Mouse (Mus musculus): ENCODE results near the gene Gpatch8. TPM values are rescaled to one million over a fixed set of nuclear protein-coding genes. Genes with fewer than 3 reads are reported as not detected.

Gene Gpatch8
- polyA plus RNA-seq, 1 experiment from 2014 or later = 71.6 TPM

DNA sequence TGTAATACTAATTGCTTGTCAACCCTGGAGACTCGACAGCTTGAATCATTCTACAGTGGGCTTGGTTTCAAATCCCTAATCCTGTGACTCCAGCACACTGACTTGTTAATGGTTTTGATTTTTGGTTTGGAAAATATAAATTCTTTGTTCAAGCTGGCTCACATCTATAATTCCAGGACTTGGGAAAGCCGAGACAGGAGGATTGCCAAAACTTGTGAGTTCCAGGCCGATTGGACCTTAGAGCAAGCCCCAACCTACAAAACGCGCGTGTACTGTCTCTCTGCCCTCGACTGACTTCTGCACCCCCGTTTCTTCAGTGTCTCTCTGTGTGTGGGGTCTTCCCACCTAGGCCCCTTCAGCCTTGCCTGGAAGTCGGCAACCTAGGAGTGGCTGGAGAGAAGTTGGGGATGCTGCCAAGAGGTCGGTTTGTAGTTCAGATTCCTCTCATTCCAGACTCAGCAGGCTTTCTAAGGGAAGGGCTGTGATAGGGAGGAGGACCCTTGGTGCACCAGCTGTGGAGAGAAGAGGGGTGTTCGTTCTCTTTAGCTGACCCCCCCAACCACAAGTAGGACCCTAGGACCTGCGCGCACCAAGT, 25.9 kb upstream of the Gpatch8 start:
- peaks cover 32% of the 10 kb centered on the region for H3K4me1 ChIP-seq
- H3K9me3 ChIP-seq (replicated peaks) = no peaks in the 10 kb centered on the region
- no peak overlapping the region for H3K4me3 ChIP-seq (replicated peaks)
- no peak overlapping the region for H3K9ac ChIP-seq (replicated peaks)
- H3K27ac ChIP-seq (replicated peaks) = peak overlapping the region; percentile 60; the same call in 1 of the 2 replicates
- peaks cover 5% of the 10 kb centered on the region; the same call in 1 of the 2 replicates for H3K27me3 ChIP-seq (replicated peaks)
- H3K4me2 ChIP-seq = no peak overlapping the region
- 19% methylated on average over 13 of the region's 13 CpGs for WGBS
- ATAC-seq (ENCODE audit: low FRiP score) = no peak
- no peaks in the 10 kb centered on the region for H3K36me3 ChIP-seq

DNA sequence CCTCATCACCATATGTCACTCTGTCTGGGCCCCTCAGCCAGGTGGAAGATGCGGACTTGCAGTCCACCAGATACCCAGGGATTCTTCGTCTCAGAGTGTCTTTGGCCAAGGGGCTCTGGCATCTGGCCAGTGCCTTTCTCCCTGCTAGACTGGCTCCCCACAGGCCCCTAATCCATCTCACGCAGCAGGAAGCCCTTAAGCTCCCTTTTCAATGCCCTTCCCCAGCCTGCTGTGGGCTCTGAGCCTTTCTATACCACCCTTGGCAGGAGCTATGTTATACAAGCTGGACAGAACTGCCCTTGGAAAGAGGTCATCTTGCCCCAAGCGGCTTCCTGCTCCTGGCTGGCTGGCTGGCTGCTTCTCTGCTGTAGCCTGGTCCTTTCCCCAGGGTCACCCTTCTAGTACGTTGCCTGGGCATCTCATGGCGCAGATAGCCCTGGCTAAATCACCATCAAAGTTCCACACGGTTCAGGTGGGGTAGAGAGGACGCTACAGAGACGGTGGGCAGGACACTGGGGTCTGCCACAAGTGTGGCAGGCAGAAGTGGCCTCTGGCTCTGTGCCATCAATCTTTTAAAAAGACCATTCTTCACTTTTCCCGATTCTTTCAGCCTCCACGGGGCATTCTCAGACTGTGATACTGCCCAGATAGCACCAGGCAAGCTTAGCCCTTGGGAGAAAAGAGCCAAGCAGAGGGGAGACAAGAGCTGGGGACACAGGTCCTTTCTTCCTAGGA, 25.3 kb upstream of the Gpatch8 start:
- no peaks in the 10 kb centered on the region for H3K36me3 ChIP-seq
- peak overlapping the region; percentile 60 for H3K27ac ChIP-seq (replicated peaks)
- peaks cover 5% of the 10 kb centered on the region; the same call in 1 of the 2 replicates for H3K27me3 ChIP-seq (replicated peaks)
- H3K4me1 ChIP-seq = peaks cover 32% of the 10 kb centered on the region
- no peak overlapping the region for H3K4me3 ChIP-seq (replicated peaks)
- H3K9ac ChIP-seq (replicated peaks) = no peak overlapping the region
- 18% methylated on average over 11 of the region's 11 CpGs for WGBS
- H3K9me3 ChIP-seq (replicated peaks) = no peaks in the 10 kb centered on the region
- no peak for ATAC-seq (ENCODE audit: low FRiP score)
- H3K4me2 ChIP-seq = no peak overlapping the region

DNA sequence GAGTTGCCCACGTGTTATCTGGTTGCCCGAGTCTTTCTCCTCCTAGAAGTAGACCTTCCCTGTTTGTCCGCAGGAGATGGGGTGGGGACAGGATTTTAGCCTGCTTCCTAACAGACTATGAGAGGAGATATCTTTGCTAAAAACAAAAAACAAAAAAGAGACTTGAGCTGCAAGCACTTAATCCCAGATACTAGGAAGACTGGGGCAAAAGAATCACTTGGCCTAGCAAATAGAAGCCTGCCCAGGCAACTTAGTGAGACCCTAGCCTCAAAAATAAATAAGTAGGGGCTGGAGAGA, 23.8 kb upstream of the Gpatch8 start:
- Histone ChIP-seq H3K36me3 (no peaks in the 10 kb centered on the region), H3K9me3 (replicated peaks) (no peaks in the 10 kb centered on the region), H3K4me2 (peak overlapping the region; percentile 51; the same call in 1 of the 2 replicates), H3K27me3 (replicated peaks) (peaks cover 5% of the 10 kb centered on the region; the same call in 1 of the 2 replicates), H3K4me1 (peaks cover 32% of the 10 kb centered on the region), H3K27ac (replicated peaks) (peak overlapping the region; percentile 75), H3K9ac (replicated peaks) (no peak overlapping the region), H3K4me3 (replicated peaks) (no peak overlapping the region)
- WGBS = 28% methylated on average over 3 of the region's 3 CpGs
- ATAC-seq (ENCODE audit: low FRiP score) = no peak

DNA sequence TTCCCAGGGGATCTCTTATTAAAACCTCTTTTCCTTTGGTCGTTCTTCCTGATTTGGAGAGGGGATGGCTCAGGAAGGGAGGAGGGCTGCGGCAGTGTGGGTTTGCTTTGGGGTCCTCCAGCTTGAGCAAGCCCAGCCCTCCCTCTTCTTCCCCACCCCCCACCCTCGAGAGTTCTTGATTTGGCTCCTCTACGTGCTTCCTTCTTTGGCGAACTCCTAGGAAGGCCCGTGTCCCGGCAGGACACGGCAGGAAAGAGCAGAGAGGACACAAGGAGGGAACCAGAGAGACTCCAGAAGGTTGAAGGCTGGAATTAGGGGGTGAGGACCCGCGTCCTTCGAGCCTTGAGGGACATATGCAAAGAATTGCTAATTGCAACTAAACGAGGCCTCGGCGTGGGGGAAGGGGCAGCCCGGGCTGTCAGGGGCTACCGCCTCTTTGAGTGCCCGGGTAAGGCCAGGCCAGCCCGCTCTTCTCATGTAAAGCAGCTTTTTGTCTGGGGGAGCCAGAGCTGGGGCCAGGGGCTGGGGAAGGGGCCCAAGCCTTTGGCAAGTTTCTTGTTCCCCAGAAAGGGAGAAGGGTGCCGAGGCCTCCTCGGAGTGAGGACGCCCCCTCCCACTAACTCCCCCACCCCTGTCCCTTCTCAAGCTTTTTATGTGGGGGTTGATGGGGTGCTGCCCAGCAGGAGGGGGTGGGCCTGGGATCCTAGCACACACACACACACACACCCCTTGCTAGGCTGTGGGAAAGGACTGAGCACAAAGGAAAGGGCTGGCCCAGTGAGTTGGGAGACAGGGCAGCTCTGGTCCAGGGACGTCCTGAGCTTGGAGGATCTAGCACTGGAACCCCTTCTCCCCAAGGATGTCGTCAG, 23.2 kb upstream of the Gpatch8 start, which contains the start of gene Gm11627:
Gm11627 (minus strand) TSS at position 297 of the 869 bp plus-strand sequence.
- ATAC-seq (ENCODE audit: low FRiP score) = peak; percentile 84
- peaks cover 32% of the 10 kb centered on the region for H3K4me1 ChIP-seq
- H3K27ac ChIP-seq (replicated peaks) = peak within 1 kb of the TSS; percentile 75
- H3K36me3 ChIP-seq = no peaks in the 10 kb centered on the region
- peak within 1 kb of the TSS; percentile 22 for H3K4me3 ChIP-seq (replicated peaks)
- no peaks in the 10 kb centered on the region for H3K9me3 ChIP-seq (replicated peaks)
- H3K27me3 ChIP-seq (replicated peaks) = peaks cover 5% of the 10 kb centered on the region; the same call in 1 of the 2 replicates
- H3K9ac ChIP-seq (replicated peaks) = 0 out of 2 replicates have a peak within 1 kb of the TSS, but pooled peaks have one; percentile 10
- peak within 1 kb of the TSS; percentile 51 for H3K4me2 ChIP-seq
- 7% methylated on average over 23 of the region's 23 CpGs for WGBS

DNA sequence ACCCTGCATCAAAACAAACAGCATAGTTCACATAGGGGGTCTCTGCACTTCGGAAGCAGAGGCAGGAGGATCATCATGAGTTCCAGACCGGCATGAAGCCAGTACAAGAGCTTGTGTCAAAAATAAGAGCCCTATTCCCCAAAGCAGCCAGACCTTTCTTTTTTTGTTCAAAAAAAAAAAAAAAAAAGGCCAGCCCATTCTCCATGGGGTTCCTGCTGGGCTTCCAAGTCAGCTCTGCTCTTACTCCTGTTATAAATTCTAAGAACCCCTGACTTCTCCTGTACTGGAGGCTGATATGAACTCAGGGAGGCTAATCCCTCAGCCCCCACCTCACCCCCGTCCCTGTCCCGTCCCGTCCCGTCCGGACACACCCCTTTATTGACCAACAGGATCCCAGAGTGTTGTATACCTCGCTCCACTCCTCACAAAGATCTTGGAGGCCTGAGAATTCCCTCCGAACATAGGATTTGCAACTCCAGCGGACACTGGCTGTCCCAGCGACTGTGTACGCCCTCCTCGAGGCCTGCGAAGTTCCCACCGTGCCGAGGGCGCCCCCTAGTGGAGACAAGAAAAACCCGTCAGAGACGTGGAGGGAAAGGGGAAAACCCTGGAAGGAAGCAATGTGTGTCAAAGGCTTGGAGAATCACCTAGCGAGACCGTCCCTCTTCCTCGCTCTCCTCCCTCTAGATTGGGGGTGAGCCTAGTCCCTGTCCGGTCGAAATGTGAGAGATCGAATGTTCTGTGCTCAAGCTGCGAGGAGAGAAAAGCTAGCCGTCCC, 22.3 kb upstream of the Gpatch8 start:
- peaks cover 5% of the 10 kb centered on the region; the same call in 1 of the 2 replicates for H3K27me3 ChIP-seq (replicated peaks)
- 5% methylated on average over 27 of the region's 27 CpGs for WGBS

DNA sequence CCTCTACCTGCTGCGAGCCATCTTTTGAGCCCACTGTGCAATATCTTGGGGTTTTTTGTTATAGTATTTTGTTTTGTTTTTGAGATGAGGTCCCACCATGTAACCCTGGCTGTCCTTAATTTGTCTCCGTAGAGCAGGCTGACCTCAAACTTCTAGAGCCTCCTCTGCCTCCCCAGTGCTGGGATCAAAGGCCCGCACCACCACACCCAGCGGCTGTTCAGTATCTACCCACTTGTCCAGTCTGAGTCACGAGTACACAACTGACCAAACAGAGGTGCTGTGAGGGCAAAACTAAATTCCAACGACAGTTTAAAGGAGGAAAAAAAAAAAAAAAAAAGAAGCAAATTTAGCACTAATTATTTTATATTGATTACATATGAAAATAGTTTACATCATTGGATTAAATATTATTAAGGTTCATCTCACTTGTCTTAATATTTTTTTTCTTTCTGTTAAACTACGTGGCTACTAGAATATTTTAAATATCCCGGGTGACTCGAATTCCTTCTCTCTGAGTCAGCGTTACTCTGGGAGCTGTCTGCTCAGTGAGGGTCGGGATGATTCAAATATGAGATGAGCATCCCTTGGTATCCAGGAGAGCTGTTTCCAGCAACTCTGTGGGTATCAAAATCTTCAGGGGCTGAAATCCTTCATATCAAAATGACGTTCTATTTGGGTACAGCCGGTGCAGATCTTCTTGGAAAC, 20.0 kb upstream of the Gpatch8 start:
- no peak for ATAC-seq (ENCODE audit: low FRiP score)
- Histone ChIP-seq H3K36me3 (no peaks in the 10 kb centered on the region), H3K27ac (replicated peaks) (no peak overlapping the region), H3K4me3 (replicated peaks) (no peak overlapping the region), H3K27me3 (replicated peaks) (peaks cover under 1% of the 10 kb centered on the region; the same call in 1 of the 2 replicates), H3K4me1 (peaks cover 21% of the 10 kb centered on the region), H3K4me2 (no peak overlapping the region), H3K9ac (replicated peaks) (no peak overlapping the region), H3K9me3 (replicated peaks) (no peaks in the 10 kb centered on the region)
- WGBS = 76% methylated on average over 13 of the region's 13 CpGs

More for the DNA sequence above, 22.3 kb upstream of the Gpatch8 start:
- H3K27ac ChIP-seq (replicated peaks) = peak overlapping the region; percentile 75
- no peaks in the 10 kb centered on the region for H3K36me3 ChIP-seq
- H3K4me2 ChIP-seq = peak overlapping the region; percentile 51
- H3K4me3 ChIP-seq (replicated peaks) = peak overlapping the region; percentile 22
- no peaks in the 10 kb centered on the region for H3K9me3 ChIP-seq (replicated peaks)
- H3K9ac ChIP-seq (replicated peaks) = 0 out of 2 replicates have a peak overlapping the region, but pooled peaks have one; percentile 10
- ATAC-seq (ENCODE audit: low FRiP score) = peak; percentile 35
- H3K4me1 ChIP-seq = peaks cover 32% of the 10 kb centered on the region

DNA sequence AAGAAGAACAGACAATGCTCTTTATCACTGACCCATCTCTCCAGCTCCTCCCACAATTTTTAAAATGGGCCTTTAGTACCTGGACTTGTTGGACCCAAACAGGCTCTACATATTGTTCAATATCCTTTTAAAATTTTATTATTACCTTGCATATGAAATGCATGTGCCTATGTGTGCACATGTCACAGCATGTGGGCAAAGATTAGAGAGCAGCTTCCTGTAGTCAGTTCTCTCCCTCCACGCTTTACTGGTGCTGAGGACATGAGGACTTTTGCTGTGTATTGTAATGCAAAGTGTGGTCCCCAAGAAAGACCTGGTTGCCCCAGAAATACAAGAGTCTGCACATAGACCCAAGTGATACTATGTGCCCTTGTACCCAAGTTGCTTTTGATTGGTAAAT, 18.8 kb upstream of the Gpatch8 start:
- Histone ChIP-seq H3K27ac (replicated peaks) (no peak overlapping the region), H3K9ac (replicated peaks) (no peak overlapping the region), H3K27me3 (replicated peaks) (no peaks in the 10 kb centered on the region), H3K9me3 (replicated peaks) (no peaks in the 10 kb centered on the region), H3K4me3 (replicated peaks) (no peak overlapping the region), H3K4me2 (no peak overlapping the region), H3K36me3 (no peaks in the 10 kb centered on the region), H3K4me1 (peaks cover 20% of the 10 kb centered on the region)
- no peak for ATAC-seq (ENCODE audit: low FRiP score)
- WGBS = 29% methylated on average over 1 of the region's 1 CpGs

DNA sequence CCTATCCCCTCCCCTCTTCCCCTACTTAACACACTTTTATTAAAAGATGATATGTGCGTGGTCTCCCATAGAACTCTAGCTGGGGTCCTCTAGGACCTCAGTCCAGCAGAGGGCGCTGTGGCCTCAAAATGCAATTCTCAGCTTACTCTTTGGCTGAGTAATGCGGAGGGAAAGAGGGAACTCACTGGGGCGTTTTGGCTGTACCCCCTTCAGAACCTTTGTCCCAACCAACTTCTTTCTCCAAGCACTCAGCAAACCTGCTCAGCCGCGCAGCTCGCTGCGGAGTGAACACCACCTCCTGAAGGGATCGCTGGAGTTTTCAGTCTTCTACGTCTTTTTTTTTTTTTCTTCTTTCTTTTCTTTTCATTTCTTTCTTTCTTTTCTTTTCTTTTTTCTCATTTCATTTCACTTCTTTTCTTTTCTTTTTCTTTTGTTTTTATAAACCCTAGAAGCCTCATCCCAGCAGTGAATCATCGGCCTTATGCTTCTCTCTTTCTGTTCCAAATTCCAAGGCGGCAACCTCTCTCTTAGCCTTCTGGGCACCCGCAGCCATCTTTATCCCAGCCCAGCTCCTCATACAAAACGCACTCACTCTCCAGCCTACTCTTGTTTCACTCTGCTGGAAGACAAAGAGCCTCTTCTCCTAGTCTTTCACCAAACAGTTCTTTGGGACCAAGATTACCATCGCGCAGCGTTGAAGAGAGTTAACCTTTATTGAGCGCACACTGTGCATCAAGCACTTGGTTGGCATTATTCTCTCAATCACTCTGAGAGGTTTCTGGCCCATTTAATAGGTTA, 16.9 kb upstream of the Gpatch8 start:
- Histone ChIP-seq H3K4me3 (replicated peaks) (peak overlapping the region; percentile 42), H3K4me2 (peak overlapping the region; percentile 84), H3K9ac (replicated peaks) (peak overlapping the region; percentile 56), H3K36me3 (no peaks in the 10 kb centered on the region), H3K9me3 (replicated peaks) (no peaks in the 10 kb centered on the region), H3K4me1 (0 out of 2 replicates have a peak, but pooled peaks cover 5% of the 10 kb centered on the region), H3K27ac (replicated peaks) (no peak overlapping the region), H3K27me3 (replicated peaks) (no peaks in the 10 kb centered on the region)
- ATAC-seq (ENCODE audit: low FRiP score) = 0 out of 2 replicates have a peak, but pooled peaks have one; percentile 50
- 6% methylated on average over 18 of the region's 18 CpGs for WGBS

DNA sequence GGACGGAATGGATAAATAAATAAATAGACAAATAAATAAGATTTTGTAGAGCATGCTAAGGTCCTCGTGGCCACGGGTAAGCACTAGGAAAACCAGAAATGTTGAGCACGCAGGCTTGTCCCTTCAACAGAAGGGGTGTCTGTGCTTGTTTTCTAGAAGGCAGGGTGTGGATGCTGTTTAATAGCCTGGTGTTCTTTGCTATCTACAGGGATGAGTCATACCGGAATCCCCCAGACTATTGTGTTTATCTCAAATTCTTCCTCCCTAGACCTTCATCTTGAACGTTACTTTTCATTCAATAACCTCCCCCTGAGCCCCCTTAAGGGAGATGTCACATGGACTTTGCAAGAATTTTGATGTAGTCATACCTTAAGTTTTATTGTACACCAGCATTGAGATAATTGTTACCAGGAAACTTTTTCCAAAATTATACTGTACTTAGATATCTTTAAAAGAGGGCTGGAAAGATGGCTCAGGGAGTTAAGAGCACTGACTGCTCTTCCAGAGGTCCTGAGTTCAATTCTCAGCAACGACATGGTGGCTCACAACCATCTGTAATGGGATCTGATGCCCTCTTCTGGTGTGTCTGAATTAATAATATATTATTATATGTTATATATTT, 12.7 kb upstream of the Gpatch8 start:
- no peak for ATAC-seq (ENCODE audit: low FRiP score)
- Histone ChIP-seq H3K4me1 (0 out of 2 replicates have a peak, but pooled peaks cover 5% of the 10 kb centered on the region), H3K9ac (replicated peaks) (no peak overlapping the region), H3K4me2 (no peak overlapping the region), H3K27ac (replicated peaks) (no peak overlapping the region), H3K9me3 (replicated peaks) (no peaks in the 10 kb centered on the region), H3K4me3 (replicated peaks) (no peak overlapping the region), H3K27me3 (replicated peaks) (no peaks in the 10 kb centered on the region), H3K36me3 (no peaks in the 10 kb centered on the region)
- WGBS = 83% methylated on average over 7 of the region's 7 CpGs
